Mouse (Mus musculus) liver, embryonic 14.5 days (tissue): ENCODE measurements at regions not wholly inside any gene's neighbourhood (a gene's known extent, or its start where the extent isn't known, plus 50 kb on each side); places are given as distances from the start of the nearest gene placed in this dataset.

Experiments
- ATAC-seq: fragments of 200-750 bp; cut with Nextera tagmentation; 2 replicates; pipeline ENCODE4 v1.8.0; 2017; ENCODE audit warnings: moderate number of reproducible peaks, mild to moderate bottlenecking, moderate library complexity; ENCODE audit not compliant: insufficient read depth
- DNase-seq, 3 experiments: peaks; one replicate each; pipeline ENCODE4 v3.0.0-alpha.2; 2012 to 2013; ENCODE audit warnings: low read depth in 3 of 3, low spot score in 3 of 3
- H3K27ac ChIP-seq: fragments of 300-500 bp; sonication (generic); 2 replicates; pipeline ENCODE4 v1.5.1; 2014; ENCODE audit warnings: moderate library complexity, mild to moderate bottlenecking, control low read depth, inconsistent platforms
- H3K27me3 ChIP-seq: fragments of 300-500 bp; sonication (generic); 2 replicates; pipeline ENCODE4 v1.6.1; 2014; ENCODE audit warnings: mild to moderate bottlenecking, low read length, moderate library complexity; ENCODE audit not compliant: control insufficient read depth, insufficient read depth
- H3K36me3 ChIP-seq: fragments of 300-500 bp; sonication (generic); replicated peaks from 2 replicates; pipeline ENCODE4 v1.6.1; 2014; ENCODE audit warnings: low read depth; ENCODE audit not compliant: control insufficient read depth, insufficient read depth
- H3K4me1 ChIP-seq, 2 experiments: fragments of 200-500 bp in 1 of 2; fragments of 300-500 bp in 1 of 2; sonication (generic) in 1 of 2; replicated peaks; 2 replicates each; pipeline ENCODE4 v1.6.1; 2012 to 2014; ENCODE audit warnings: antibody characterized with exemption in 1 of 2, inconsistent platforms in 1 of 2, low read length in 1 of 2; ENCODE audit not compliant: control insufficient read depth in 2 of 2, insufficient read depth in 2 of 2
- H3K4me2 ChIP-seq: fragments of 300-500 bp; sonication (generic); 2 replicates; pipeline ENCODE4 v1.6.1; 2014; ENCODE audit warnings: low read depth, mild to moderate bottlenecking, control low read depth, moderate library complexity
- H3K4me3 ChIP-seq, 2 experiments: fragments of 200-500 bp in 1 of 2; fragments of 300-500 bp in 1 of 2; sonication (generic) in 1 of 2; 2 replicates each; pipeline ENCODE4 v1.5.1; 2012 to 2014; ENCODE audit warnings: low read depth in 2 of 2, low read length in 2 of 2, mild to moderate bottlenecking in 2 of 2, control low read depth in 1 of 2, inconsistent platforms in 1 of 2, moderate library complexity in 1 of 2; ENCODE audit not compliant: insufficient read depth in 1 of 2
- H3K9ac ChIP-seq: fragments of 300-500 bp; sonication (generic); replicated peaks from 2 replicates; pipeline ENCODE4 v1.6.1; 2014; ENCODE audit warnings: mild to moderate bottlenecking, control low read depth, moderate library complexity
- H3K9me3 ChIP-seq: fragments of 300-500 bp; sonication (generic); 2 replicates; pipeline ENCODE4 v1.6.1; 2016; ENCODE audit warnings: low read length, mixed read lengths; ENCODE audit not compliant: control insufficient read depth
- CTCF ChIP-seq: IDR thresholded peaks from 2 replicates; pipeline ENCODE4 v1.5.1; 2016; ENCODE audit warnings: antibody characterized with exemption, low read depth, control low read depth
- EP300 ChIP-seq: IDR thresholded peaks from 2 replicates; pipeline ENCODE4 v1.6.1; 2016; ENCODE audit warnings: antibody characterized with exemption, low read depth
- WGBS: fragments of 180-500 bp; shearing (Covaris S2); extraction: QIAGEN DNeasy Blood & Tissue Kit; methylation state at CpG from one replicate; pipeline ENCODE4 v1.1.7; 2014; ENCODE audit not compliant: insufficient replicate concordance; 5-methylcytosine and 5-hydroxymethylcytosine counted together

DNA sequence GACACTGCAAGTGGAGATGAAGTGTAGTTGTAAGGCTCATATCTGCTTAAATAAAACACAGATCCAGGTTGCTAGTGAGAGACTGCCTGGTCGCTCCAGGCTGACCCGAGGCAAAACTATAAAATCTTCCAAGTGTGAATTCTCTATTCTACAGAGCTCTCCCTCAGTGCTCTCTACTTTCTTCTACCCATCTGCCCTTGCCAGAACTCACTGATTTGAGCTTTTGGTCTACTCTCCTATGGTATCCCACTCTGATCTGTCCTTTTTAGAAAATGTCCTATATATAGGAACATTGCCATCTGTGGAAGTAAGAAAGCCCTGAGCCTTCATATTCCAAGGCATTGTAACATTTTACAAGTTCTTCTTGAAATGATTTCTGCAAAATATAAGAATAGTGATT, 518.3 kb downstream of the Galc start:
- no peak overlapping the region for H3K9ac ChIP-seq
- WGBS, result 41% methylated on average over 2 of the region's 2 CpGs
- no peaks in the 10 kb centered on the region for H3K9me3 ChIP-seq

DNA sequence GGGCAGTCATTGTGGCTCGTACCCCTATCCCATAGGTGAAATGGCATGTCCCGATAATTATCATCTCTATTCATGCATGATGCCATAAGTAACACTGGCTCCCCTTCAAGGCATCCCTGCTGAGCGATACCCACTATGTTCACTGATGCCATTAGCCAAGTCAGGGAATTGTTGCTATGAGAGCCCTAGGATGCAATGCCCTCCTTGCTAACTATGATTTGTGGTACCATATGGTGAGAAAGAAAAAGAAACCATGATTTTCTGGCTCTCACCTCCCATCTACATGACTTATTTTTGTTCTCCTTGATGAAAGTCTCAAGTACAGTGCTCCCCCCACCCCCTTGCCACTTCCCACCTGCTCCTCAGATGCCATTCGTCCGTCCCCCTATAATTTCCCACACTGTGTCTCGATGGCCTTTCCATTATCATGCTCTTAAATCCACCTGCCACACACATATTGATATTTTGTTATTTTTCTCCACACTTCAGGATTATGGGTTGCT, 527.1 kb downstream of the Galc start:
- DNase-seq (no peak), ATAC-seq (no peak)
- 68% methylated on average over 6 of the region's 6 CpGs for WGBS
- TF ChIP-seq EP300, result no peak
- TF ChIP-seq CTCF, result no peak
- Histone ChIP-seq H3K36me3 (no peaks in the 10 kb centered on the region), H3K4me3 (no peak overlapping the region), H3K9me3 (no peaks in the 10 kb centered on the region), H3K4me1 (no peaks in the 10 kb centered on the region), H3K27me3 (no peaks in the 10 kb centered on the region), H3K9ac (no peak overlapping the region), H3K4me2 (no peak overlapping the region), H3K27ac (no peak overlapping the region)

More for the DNA sequence above, 518.3 kb downstream of the Galc start:
- Histone ChIP-seq H3K36me3 (no peaks in the 10 kb centered on the region), H3K27ac (no peak overlapping the region), H3K4me1 (no peaks in the 10 kb centered on the region), H3K4me3 (no peak overlapping the region), H3K27me3 (no peaks in the 10 kb centered on the region), H3K4me2 (no peak overlapping the region)
- no peak for DNase-seq
- ATAC-seq, result no peak
- TF ChIP-seq CTCF (no peak), EP300 (no peak)

DNA sequence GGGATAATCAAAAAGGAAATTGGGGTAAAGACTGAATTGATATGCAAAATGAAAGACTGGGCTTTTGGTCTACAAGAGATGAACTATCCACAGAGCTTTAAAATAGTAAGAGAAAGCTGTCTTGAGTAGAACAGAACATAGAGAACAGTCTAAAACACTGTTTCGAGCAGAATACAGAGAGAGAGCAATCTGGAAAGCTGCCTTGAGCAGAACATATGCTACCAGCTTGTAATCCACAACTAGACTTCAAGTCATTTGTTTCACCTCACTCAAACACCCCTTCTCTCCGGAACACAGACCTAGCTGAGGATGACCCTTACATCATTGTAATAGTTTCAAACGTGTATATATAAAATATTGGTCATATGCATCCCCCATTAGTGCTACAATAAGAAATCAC, 538.7 kb downstream of the Galc start:
- TF ChIP-seq EP300 (no peak), CTCF (no peak)
- no peak overlapping the region for H3K4me2 ChIP-seq
- H3K9me3 ChIP-seq, result no peaks in the 10 kb centered on the region
- ATAC-seq (no peak), DNase-seq (no peak)
- WGBS, result 42% methylated on average over 3 of the region's 3 CpGs
- no peak overlapping the region for H3K27ac ChIP-seq
- H3K36me3 ChIP-seq, result no peaks in the 10 kb centered on the region
- no peak overlapping the region for H3K9ac ChIP-seq
- no peaks in the 10 kb centered on the region for H3K27me3 ChIP-seq
- no peak overlapping the region for H3K4me3 ChIP-seq
- H3K4me1 ChIP-seq, result no peaks in the 10 kb centered on the region

DNA sequence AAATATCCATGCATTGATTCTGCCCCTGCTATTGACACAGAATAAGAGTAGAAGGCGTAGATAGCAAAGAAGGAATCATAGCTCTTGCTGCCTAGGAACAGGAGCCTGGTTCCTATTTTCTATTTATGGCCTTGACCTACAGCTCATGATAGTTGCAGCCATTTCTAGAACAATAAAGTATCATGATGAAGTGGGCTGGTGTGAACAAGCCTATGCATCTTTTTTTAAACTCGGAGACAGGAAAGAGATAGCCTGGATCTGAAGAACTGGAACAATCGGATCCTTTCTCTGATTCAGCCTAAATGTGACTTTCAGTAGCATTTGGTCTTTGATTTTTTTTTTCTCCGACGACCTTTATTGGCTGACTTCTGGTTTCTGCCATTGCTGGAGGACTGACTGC, 541.4 kb downstream of the Galc start:
- H3K4me2 ChIP-seq, result no peak overlapping the region
- H3K36me3 ChIP-seq, result no peaks in the 10 kb centered on the region
- H3K4me3 ChIP-seq, result no peak overlapping the region
- H3K4me1 ChIP-seq, result no peaks in the 10 kb centered on the region
- no peak overlapping the region for H3K27ac ChIP-seq
- 65% methylated on average over 5 of the region's 5 CpGs for WGBS
- H3K27me3 ChIP-seq, result no peaks in the 10 kb centered on the region
- no peak overlapping the region for H3K9ac ChIP-seq
- DNase-seq (no peak), ATAC-seq (no peak)
- no peaks in the 10 kb centered on the region for H3K9me3 ChIP-seq
- TF ChIP-seq EP300 (no peak), CTCF (no peak)
